Mouse (Mus musculus) cerebellum, adult 11 months (tissue): ENCODE data around the gene Bmp3.

Experiments used
- DNase-seq: peaks from one replicate; pipeline ENCODE4 v3.0.0; 2022

The Bmp3 gene

GRCm38 (mm10) chr5:98918716-98919115 lies 64.5 kb downstream of the Bmp3 start:
- DNase-seq = no peak

DNA sequence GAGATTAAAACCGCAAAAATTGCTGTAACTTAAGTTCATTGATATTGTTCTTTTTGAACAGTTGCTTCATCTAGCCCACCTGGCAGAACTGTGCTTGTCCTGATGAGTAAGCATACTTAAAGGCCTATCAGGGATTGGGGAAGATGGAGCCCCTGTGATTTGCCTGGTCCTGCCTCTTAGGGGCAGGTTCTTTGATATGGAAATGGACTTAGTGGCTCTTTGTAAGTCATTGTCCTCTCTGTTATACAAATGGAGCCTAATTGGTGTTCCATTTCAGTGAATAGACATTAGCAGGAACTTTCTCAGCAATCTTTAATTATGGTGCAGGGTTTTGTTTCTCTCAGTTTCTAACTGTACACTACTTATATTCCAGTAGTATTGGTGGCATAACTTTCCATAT lies 67.4 kb downstream of the Bmp3 start:
- no peak for DNase-seq

DNA sequence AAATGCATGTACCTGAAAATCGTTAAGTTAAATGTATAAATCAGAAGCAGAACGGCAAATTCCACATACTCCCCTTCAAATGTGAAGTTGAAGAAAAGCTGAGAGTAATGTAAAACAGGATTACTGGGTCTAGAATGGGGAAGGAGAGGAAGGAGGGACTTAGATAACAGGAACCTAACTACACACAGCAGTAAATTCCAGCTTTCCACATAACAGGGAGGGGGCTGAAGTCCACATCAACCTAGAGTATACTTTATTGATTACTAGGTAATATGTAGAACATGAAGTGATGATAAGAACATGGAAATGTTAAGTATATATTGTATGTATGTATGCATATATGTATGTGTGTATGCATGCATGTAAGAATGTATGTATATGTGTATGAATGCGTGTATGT lies 68.7 kb downstream of the Bmp3 start:
- no peak for DNase-seq
